Mouse (Mus musculus) cortical plate, adult 2 months (tissue): Measurements from ENCODE around the gene D8Ertd738e.

Source experiments
- CTCF ChIP-seq: fragments of 200-500 bp; IDR thresholded peaks from 2 replicates; pipeline ENCODE4 v1.5.1; 2011; ENCODE audit warnings: mild to moderate bottlenecking, control low read depth, low read length; ENCODE audit not compliant: insufficient read depth; ENCODE audit errors: extremely low read depth
- POLR2A ChIP-seq: fragments of 200-500 bp; IDR thresholded peaks from 2 replicates; pipeline ENCODE4 v1.6.1; 2011; ENCODE audit warnings: mild to moderate bottlenecking, low read length, control low read depth; ENCODE audit not compliant: insufficient read depth; ENCODE audit errors: extremely low read depth

DNA sequence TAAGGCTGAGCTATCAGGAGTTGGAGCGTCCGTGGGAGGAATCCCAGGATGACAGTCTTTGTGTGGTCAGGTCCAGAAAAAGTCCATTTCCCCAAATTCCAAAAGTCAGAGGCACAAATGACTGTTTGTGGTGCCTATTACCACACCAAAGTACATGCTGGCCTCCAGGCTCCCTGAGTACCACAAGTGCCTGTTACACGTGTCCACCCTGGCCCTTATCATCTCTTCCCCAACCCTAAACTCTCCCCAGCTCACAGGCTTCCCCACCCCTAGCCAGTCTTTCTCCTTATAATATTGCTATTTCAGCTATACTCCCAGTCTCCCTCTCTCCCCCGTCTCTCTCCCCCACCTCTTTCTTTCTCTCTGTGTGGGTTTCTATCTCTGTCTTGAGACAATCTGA lies 22.8 kb upstream of the D8Ertd738e start:
- TF ChIP-seq POLR2A: no peak
- no peak for TF ChIP-seq CTCF
